Mouse (Mus musculus): ENCODE results near the gene Ift22. TPM values are rescaled to one million over a fixed set of nuclear protein-coding genes. Genes with fewer than 3 reads are reported as not detected.
"Not testable (repeated sequence)": the region's sequence is repeated elsewhere in the genome, so short reads cannot be mapped to it uniquely, and the experiment has no call there.

The Ift22 gene
- polyA plus RNA-seq, 1 experiment from 2014 or later: 15.4 TPM

DNA sequence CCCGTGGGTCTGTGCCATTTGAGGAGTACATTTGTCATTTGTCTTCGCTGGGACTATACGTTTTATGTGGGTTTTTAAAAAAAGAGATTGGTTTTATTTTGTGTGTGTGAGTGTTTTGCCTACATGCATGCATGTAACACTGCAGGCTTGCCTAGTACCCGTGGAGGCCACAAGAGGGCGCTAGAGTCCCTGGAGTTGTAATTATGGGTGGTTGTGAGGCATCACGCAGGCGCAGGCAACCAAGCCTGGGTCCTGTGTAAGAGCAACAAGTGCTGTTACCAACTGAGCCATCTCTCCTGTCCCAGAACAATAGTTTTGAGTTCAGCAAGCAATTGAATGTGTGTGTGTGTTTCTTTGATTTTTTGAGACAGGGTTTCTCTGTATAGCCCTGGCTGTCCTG, 31.3 kb downstream of the Ift22 start:
- Histone ChIP-seq H3K27me3 (replicated peaks) (no peaks in the 10 kb centered on the region), H3K9me3 (replicated peaks) (no peaks in the 10 kb centered on the region), H3K4me3 (no peak overlapping the region), H3K4me2 (no peak overlapping the region), H3K9ac (no peak overlapping the region), H3K36me3 (no peaks in the 10 kb centered on the region), H3K27ac (no peak overlapping the region), H3K4me1 (no peaks in the 10 kb centered on the region)
- 55% methylated on average over 7 of the region's 7 CpGs for WGBS (ENCODE audit: insufficient replicate concordance)
- no peak for ATAC-seq

DNA sequence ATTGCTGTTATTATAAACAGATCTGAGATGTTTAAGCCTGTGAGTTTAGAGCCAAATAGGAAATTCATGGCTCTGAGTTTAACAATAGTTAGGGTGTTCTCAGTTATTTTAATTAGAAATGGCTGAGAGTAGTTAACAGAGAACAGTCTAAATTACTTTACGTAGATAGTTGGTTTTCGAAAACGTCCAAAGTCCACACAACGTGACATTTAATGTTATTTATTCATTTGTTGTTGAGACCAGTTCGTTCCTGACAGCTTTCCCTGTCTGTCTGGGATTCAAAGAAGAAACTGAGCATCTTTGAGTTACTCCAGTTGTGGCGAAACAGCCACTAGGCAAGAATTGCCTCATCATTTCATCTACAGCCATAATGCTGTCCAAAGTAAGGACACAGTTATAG, 32.1 kb downstream of the Ift22 start:
- not testable (repeated sequence) for H3K9me3 ChIP-seq (replicated peaks); H3K36me3 ChIP-seq; H3K9ac ChIP-seq; H3K27ac ChIP-seq; H3K4me1 ChIP-seq; H3K4me3 ChIP-seq; H3K4me2 ChIP-seq; ATAC-seq; H3K27me3 ChIP-seq (replicated peaks)
- WGBS (ENCODE audit: insufficient replicate concordance): 70% methylated on average over 6 of the region's 6 CpGs

DNA sequence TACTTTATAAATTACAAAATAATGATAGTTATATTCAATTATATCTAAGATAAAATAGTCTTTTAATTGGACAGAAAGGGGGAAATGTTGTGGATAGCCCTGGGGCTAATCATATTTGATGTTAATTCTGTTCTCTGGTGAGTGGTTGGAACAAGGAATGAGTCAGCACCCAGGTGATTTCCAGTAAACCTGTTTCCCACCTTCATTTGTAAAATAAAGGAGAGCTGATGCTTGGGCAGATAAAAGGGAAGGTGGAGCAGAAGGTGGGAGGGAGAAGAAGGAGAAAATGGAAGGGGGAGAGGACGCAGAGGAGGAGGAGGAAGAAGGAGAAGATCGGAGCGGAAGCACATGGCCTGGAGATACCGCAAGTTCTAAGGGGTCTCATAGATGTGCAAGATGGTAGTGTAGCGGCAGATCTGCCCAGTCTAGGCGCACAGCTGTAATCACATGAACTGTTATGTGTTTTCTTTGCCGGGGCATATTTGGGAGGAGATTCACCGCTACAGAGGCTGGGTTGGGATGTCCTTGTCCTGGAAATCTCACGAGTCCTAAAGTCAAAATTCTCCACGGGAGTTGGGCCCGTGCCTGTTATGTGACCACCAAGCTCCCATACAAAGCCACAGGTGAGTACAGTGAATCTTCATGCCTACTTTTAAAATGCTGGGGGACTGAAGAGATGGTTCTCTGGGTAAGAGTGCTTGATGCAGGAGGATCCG, 33.1 kb downstream of the Ift22 start:
- WGBS (ENCODE audit: insufficient replicate concordance): 73% methylated on average over 12 of the region's 12 CpGs
- ATAC-seq: no peak

DNA sequence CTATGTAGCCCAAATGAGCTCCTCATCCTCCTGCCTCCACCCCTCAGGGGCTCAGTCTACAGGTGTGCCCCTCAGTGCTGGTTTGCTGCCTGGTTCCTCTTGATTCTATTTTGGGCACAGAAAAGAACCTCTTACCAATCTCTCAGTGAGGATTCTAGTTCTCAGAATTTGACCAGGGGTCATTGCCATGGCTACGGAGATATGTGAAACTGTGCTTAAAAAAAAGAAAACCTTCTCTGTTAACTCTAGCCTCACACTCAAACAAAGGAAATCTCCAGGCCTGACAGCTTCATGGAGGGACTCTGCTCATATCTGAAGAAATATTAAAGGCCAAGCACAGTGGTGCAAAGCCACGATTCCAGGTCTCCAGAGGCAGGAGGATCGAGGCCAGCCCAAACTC, 34.8 kb downstream of the Ift22 start:
- 64% methylated on average over 3 of the region's 3 CpGs for WGBS (ENCODE audit: insufficient replicate concordance)
- H3K27ac ChIP-seq: no peak overlapping the region

More for the DNA sequence above, 33.1 kb downstream of the Ift22 start:
- Histone ChIP-seq H3K36me3 (no peaks in the 10 kb centered on the region), H3K4me2 (no peak overlapping the region), H3K27me3 (replicated peaks) (no peaks in the 10 kb centered on the region), H3K4me3 (no peak overlapping the region), H3K9ac (no peak overlapping the region), H3K27ac (no peak overlapping the region), H3K4me1 (no peaks in the 10 kb centered on the region), H3K9me3 (replicated peaks) (no peaks in the 10 kb centered on the region)

DNA sequence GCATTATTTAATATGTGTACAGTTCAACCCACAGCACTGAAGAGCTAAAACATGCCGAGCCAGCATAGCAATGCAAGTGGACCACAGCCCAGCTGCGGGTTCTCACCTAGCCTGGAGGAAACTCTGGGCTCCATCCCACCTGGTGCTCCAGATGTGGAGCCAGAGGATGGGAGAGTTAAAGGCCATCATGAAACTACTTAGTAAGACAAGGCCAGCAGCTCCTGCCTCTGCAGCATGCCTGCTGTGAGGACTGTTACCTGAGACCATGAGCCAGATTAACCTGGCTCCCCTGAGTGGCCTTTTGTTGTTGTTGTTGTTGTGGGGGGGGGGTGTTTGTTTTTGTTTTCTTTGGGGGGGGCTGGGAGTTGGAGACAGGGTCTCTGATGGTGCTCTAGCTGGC, 35.4 kb downstream of the Ift22 start:
- WGBS (ENCODE audit: insufficient replicate concordance): 57% methylated on average over 2 of the region's 2 CpGs
- Histone ChIP-seq H3K27ac (no peak overlapping the region), H3K36me3 (no peaks in the 10 kb centered on the region), H3K9me3 (replicated peaks) (no peaks in the 10 kb centered on the region), H3K4me2 (no peak overlapping the region), H3K4me3 (no peak overlapping the region), H3K9ac (no peak overlapping the region), H3K27me3 (replicated peaks) (no peaks in the 10 kb centered on the region), H3K4me1 (no peaks in the 10 kb centered on the region)
- ATAC-seq: no peak

More for the DNA sequence above, 34.8 kb downstream of the Ift22 start:
- no peak for ATAC-seq
- Histone ChIP-seq H3K36me3 (no peaks in the 10 kb centered on the region), H3K27me3 (replicated peaks) (no peaks in the 10 kb centered on the region), H3K4me3 (no peak overlapping the region), H3K4me2 (no peak overlapping the region), H3K9ac (no peak overlapping the region), H3K9me3 (replicated peaks) (no peaks in the 10 kb centered on the region), H3K4me1 (no peaks in the 10 kb centered on the region)

DNA sequence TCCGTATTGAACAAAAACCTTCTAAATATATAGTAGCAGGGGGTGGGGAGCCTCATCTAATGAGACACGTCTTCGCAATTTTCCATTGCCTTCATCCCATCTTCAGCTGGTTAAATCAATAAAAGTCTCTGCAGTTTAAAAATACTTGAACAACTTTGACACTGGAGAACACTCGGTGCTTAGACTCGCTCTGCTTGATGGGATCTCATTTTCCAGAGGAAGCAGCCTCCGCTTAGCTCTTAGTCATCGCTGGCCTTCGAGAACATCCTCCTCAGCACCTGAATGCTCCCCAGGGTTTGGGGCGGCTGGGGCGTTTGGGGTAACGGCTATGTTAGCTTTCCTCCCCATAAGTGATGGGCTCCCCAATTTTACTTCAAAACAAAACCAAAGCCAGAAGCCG, 37.1 kb downstream of the Ift22 start:
- ATAC-seq: no peak
- WGBS (ENCODE audit: insufficient replicate concordance): 69% methylated on average over 12 of the region's 12 CpGs
- no peak overlapping the region for H3K4me2 ChIP-seq

DNA sequence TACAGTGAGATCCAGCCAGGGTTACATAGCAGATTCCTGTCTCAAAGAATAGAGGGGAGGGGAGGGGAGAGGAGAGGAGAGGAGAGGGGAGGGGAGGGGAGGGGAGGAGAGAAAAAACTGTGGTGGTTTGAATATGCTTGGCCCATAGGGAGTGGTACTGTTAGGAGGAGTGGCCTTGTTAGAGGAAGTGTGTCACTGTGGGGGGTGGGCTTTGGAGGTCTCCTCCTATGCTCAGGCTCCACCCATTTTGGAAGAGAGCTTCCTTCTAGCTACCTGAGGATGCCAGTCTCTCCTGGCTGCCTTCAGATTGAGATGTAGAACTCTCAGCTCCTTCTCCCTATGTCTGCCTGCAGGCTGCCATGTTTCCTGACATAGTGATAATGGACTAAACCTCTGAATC, 39.9 kb downstream of the Ift22 start:
- H3K4me1 ChIP-seq: peaks cover 10% of the 10 kb centered on the region

More for the DNA sequence above, 37.1 kb downstream of the Ift22 start:
- H3K4me3 ChIP-seq: no peak overlapping the region
- H3K4me1 ChIP-seq: no peaks in the 10 kb centered on the region
- H3K36me3 ChIP-seq: no peaks in the 10 kb centered on the region
- no peaks in the 10 kb centered on the region for H3K27me3 ChIP-seq (replicated peaks)
- no peaks in the 10 kb centered on the region for H3K9me3 ChIP-seq (replicated peaks)
- H3K27ac ChIP-seq: no peak overlapping the region
- no peak overlapping the region for H3K9ac ChIP-seq

DNA sequence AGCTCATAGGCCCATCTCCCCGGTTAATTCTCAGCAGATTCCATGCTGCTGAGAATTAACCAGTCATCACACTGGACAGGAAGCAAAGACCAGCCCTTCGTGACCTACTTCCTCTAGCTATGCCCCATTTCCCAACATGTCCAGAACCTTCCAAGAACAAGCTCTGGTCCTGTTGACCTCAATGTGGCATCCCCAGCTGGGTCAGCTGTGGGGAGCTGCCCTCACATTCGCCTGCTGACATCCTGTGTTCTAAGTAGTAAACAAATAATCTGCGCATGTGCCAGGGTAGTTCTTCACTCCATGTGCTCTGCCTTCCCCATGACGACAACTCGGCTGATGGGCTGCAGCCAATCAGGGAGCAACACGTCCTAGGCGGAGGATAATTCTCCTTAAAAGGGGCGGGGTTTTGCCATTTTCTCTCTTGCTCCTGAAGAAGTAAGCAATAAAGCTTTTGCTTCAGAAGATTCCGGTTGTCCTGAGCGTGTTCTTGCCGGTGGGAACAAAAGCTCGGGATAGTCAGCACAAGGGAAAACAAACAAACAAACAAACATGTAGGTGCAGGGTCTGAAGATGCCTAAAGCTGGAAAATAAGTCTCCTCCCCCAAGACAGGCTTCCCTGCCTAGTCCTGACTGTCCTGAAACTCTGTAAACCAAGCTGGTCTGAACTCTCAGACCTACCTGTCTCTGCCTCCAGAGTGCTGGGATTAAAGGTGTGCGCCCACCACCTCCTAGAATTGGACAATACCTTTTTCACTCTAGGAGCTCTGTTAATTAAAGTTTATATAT, 41.8 kb downstream of the Ift22 start:
- H3K9ac ChIP-seq; H3K4me3 ChIP-seq; H3K4me2 ChIP-seq; H3K9me3 ChIP-seq (replicated peaks); H3K27ac ChIP-seq; ATAC-seq; H3K27me3 ChIP-seq (replicated peaks); H3K36me3 ChIP-seq: not testable (repeated sequence)
- WGBS (ENCODE audit: insufficient replicate concordance): 65% methylated on average over 14 of the region's 14 CpGs
- H3K4me1 ChIP-seq: peaks cover 27% of the 10 kb centered on the region

More for the DNA sequence above, 39.9 kb downstream of the Ift22 start:
- H3K27ac ChIP-seq: no peak overlapping the region
- H3K36me3 ChIP-seq: no peaks in the 10 kb centered on the region
- H3K9me3 ChIP-seq (replicated peaks): no peaks in the 10 kb centered on the region
- H3K4me2 ChIP-seq: no peak overlapping the region
- no peak overlapping the region for H3K4me3 ChIP-seq
- H3K9ac ChIP-seq: no peak overlapping the region
- no peaks in the 10 kb centered on the region; the same call in 1 of the 2 replicates for H3K27me3 ChIP-seq (replicated peaks)
- no peak for ATAC-seq

DNA sequence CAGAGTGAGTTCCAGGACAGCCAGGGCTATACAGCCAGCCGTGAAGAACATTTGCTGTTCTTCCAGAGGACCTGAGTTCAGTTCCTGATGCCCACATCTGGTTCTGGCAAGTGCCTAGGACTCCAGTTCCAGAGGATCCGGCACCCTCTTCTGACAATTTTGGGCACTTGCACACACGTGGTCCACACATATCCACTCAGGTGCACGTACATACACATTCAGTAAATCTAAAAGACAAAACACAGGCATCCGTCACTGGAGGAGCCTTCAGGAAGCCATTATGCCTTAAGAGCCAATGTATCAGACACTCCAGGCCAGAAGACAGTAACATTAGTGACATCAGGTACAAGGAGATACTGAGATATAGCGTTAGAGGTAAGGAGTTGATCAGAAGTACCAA, 42.6 kb downstream of the Ift22 start:
- no peak overlapping the region for H3K4me3 ChIP-seq
- no peak for ATAC-seq
- H3K4me2 ChIP-seq: no peak overlapping the region
- no peak overlapping the region for H3K9ac ChIP-seq
- no peaks in the 10 kb centered on the region for H3K36me3 ChIP-seq
- H3K4me1 ChIP-seq: peaks cover 33% of the 10 kb centered on the region
- no peaks in the 10 kb centered on the region; the same call in 1 of the 2 replicates for H3K27me3 ChIP-seq (replicated peaks)
- no peak overlapping the region for H3K27ac ChIP-seq
- WGBS (ENCODE audit: insufficient replicate concordance): 75% methylated on average over 6 of the region's 6 CpGs
- H3K9me3 ChIP-seq (replicated peaks): no peaks in the 10 kb centered on the region

DNA sequence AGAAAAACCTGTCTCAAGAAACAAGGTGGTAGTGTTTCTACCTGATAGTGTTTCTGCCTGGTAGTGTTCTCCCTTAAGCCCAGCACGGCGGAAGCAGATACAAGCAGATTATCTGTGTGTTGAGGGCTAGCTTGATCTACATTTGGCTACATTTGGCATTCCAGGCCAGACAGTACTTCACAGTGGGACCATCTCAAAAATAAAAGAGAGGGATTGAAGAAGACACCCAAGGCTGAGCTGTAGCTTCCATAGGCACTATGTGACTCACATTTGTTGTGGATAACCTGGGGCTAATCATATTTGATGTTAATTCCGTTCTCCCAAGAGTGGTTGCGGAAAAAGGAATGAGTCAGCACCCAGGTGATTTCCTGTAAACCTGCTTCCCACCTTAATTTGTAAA, 44.2 kb downstream of the Ift22 start:
- H3K4me2 ChIP-seq: peak overlapping the region; percentile 75

DNA sequence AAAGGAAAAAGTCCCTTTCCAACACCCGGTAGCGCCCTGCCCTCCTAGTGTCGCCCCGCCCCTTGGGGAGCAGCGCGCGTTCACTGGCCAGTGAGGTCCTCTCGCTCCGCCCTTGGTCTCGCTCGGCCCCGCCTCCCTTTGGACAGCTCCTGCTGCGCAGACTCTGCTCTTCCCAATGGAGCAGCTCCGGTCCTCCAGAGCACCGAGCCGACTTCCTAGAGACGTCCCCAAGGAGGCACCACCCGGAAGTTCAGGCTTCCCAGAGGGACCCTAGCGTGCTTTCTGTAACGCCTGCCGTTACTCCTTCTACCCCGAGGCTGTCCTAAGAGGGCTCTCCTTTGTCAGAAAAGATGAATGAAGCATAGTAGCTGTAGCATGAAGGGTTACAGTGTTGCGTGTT, 45.1 kb downstream of the Ift22 start, which contains the start of gene Fis1:
Fis1 (plus strand) TSS at position 261 of the 400 bp plus-strand sequence.
- H3K9ac ChIP-seq: peak within 1 kb of the TSS; percentile 62
- ATAC-seq: peak; percentile 98
- under 1% methylated on average over 23 of the region's 23 CpGs for WGBS (ENCODE audit: insufficient replicate concordance)

More for the DNA sequence above, 44.2 kb downstream of the Ift22 start:
- Histone ChIP-seq H3K9ac (0 out of 2 replicates have a peak overlapping the region, but pooled peaks have one; percentile 62), H3K4me3 (no peak overlapping the region), H3K4me1 (peaks cover 37% of the 10 kb centered on the region), H3K27me3 (replicated peaks) (no peaks in the 10 kb centered on the region; the same call in 1 of the 2 replicates), H3K9me3 (replicated peaks) (no peaks in the 10 kb centered on the region), H3K27ac (no peak overlapping the region), H3K36me3 (peaks cover 6% of the 10 kb centered on the region; the same call in 1 of the 2 replicates)
- no peak for ATAC-seq
- WGBS (ENCODE audit: insufficient replicate concordance): 58% methylated on average over 4 of the region's 4 CpGs

DNA sequence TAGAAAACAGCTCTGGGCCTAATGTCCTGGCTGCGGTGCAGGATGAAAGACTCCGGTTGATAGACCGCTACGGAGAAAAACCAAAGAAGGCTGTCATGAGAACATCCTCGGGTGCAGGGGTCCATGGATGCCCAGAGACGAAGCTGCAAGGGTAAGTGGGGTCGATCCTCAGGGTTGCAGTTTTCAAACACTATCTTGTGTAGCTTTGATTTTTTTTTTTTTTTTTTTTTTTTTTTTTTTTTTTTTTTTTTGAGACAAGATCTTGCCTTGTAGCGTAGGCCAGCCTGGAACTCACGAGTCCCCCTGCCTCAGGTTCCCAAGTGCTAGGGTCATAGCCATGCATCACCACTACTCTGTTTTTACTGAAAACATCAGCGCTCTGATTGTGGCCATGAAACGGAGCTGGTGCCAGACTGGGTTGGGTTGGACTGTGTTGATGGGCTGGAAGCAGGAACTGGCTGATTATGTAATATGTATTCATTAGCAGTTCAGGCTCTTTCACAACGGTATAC, 45.5 kb downstream of the Ift22 start:
- H3K9me3 ChIP-seq (replicated peaks): no peaks in the 10 kb centered on the region
- peak overlapping the region; percentile 62 for H3K9ac ChIP-seq
- peaks cover 37% of the 10 kb centered on the region for H3K4me1 ChIP-seq
- H3K4me2 ChIP-seq: peak overlapping the region; percentile 75
- 2% methylated on average over 12 of the region's 12 CpGs for WGBS (ENCODE audit: insufficient replicate concordance)
- ATAC-seq: no peak; the same call in 1 of the 2 replicates
- no peaks in the 10 kb centered on the region; the same call in 1 of the 2 replicates for H3K27me3 ChIP-seq (replicated peaks)
- H3K4me3 ChIP-seq: peak overlapping the region; percentile 69
- peak overlapping the region; percentile 61; the same call in 1 of the 2 replicates for H3K27ac ChIP-seq
- H3K36me3 ChIP-seq: peaks cover 6% of the 10 kb centered on the region; the same call in 1 of the 2 replicates

More for the DNA sequence above, 45.1 kb downstream of the Ift22 start, which contains the start of gene Fis1:
- H3K4me3 ChIP-seq: peak within 1 kb of the TSS; percentile 69
- H3K4me2 ChIP-seq: peak within 1 kb of the TSS; percentile 75
- H3K4me1 ChIP-seq: peaks cover 37% of the 10 kb centered on the region
- H3K27me3 ChIP-seq (replicated peaks): no peaks in the 10 kb centered on the region; the same call in 1 of the 2 replicates
- peak within 1 kb of the TSS; percentile 61; the same call in 1 of the 2 replicates for H3K27ac ChIP-seq
- no peaks in the 10 kb centered on the region for H3K9me3 ChIP-seq (replicated peaks)
- peaks cover 6% of the 10 kb centered on the region; the same call in 1 of the 2 replicates for H3K36me3 ChIP-seq

Measured in liver, embryonic 12.5 days (tissue).